Mouse (Mus musculus) urinary bladder, postnatal 25 days (tissue): ENCODE data around the gene Clk3.

Experiments used
- DNase-seq: peaks from one replicate; pipeline ENCODE4 v3.0.0; 2022; ENCODE audit warnings: low spot score

Clk3 gene

GRCm38 (mm10) chr9:57770214-57770613 is 4.6 kb upstream of the Clk3 start:
- no peak for DNase-seq

DNA sequence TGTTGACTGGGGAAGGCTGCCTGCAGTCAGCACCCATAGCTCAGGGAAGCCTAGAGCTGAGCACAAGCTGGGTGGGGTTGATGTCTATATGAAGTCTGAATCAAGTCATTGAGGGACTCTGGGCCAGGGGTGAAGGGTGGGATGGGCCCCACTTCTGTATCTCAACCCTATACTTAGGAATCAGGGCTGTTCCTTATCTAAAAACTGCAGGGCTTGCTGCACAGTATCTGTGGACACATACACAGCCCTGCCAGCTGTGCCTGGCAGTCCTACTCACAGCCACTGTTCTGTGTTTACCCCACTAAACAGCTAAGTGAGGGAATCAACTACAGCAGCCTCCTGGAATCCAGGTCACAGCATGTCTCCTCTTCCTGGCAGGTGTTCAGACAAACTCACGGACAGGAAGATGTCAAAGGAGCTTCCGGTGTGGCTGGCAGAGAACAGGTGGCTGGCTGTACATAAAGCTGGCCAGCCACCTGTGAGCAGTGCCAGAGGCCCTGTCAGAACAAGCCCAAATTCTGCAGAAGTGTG is 3.9 kb upstream of the Clk3 start:
- no peak for DNase-seq

- no peak for DNase-seq
Measured at GRCm38 (mm10) chr9:57767231-57767630, 1.6 kb upstream of the Clk3 start.

DNA sequence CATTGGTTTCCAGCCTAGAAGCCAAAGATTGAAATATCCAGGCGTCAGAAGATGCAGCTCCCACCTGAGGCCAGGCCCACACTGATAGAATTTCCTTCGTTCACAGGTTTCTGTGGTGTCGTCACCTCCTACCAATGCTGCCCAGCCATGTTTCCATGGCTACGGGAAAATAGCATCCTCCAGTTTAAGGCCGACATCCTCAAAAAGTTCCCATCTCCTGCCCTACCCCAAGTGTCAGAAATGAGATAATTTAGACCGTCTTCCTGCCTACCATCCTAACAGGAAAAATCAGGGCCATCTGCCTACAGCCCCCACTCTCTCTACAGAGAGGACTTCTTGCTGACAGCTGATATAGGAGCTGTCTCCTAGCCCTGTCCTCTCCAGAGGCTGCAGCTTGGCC is 771 bp upstream of the Clk3 start:
- no peak for DNase-seq

DNA sequence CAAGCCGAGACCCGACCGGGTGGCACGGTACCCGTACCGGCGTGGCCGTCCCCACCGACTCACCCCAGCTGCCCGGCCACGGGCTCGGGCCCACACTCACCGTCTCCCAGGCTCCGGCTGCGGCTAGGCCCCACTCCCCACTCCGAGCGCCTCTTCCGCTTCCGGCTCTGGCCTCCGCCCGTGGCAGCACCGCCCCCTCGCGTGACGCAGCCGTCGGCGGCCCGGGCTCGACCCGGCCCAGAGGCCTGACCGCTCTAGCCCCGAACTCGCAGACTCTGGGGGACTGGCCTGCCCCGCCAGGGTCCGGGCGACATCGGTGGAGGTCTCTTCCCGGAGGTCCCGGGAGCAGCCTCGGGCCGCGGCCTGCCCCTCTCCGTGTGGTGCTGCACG is 691 bp downstream of the Clk3 start:
- DNase-seq: peak; percentile 95

GRCm38 (mm10) chr9:57764147-57764973 is 1.3 kb downstream of the Clk3 start:
- peak; percentile 70 for DNase-seq

DNA sequence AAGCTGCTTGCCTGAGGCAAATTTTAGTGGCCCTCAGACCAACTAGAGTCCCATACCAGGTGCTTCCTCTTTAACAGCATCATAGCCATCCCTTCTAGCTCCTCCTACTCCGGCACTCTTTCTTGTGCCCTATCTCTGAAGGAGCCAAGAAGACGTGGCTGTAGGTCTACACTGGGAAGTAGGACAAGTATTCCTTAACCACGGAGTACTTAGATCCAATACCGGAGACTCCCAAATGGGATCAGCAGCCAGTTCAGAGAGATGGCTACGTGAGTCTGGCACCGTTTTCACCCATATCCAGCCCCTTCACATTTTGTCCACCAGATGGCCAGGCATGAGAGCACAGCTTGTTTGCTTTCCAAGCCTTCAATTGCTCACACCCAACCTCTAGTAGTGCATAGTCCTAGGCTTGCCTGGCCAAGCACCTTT is 3.1 kb downstream of the Clk3 start:
- DNase-seq: peak; percentile 32

- no peak for DNase-seq
Measured at GRCm38 (mm10) chr9:57761563-57762551, 3.8 kb downstream of the Clk3 start.

GRCm38 (mm10) chr9:57760416-57761146 is 5.1 kb downstream of the Clk3 start:
- DNase-seq: no peak

DNA sequence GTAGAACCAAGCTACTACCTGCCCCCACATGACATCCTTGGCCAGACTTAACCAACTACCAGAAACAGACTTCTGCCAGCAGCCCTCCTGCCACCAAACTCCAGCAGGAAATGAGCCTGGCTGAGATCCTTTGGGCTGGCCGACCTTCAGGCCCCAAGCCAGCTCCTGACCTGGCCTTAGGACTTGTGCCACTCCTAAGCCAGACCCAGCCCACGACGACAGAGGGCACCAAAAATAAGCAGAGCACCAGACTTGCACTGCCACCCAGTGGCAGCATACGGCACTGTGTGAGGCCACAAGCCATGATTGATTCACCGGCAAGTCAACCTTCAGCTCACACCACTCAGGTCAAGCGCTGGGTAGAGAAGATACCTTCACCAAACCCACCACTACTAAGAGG is 6.4 kb downstream of the Clk3 start:
- peak; percentile 52 for DNase-seq

- DNase-seq: no peak
Measured at GRCm38 (mm10) chr9:57758528-57758927, 7.1 kb downstream of the Clk3 start.

GRCm38 (mm10) chr9:57757578-57757977 is 8.1 kb downstream of the Clk3 start:
- DNase-seq: no peak

- DNase-seq: no peak
Measured at GRCm38 (mm10) chr9:57750901-57751300, 14.8 kb downstream of the Clk3 start.

DNA sequence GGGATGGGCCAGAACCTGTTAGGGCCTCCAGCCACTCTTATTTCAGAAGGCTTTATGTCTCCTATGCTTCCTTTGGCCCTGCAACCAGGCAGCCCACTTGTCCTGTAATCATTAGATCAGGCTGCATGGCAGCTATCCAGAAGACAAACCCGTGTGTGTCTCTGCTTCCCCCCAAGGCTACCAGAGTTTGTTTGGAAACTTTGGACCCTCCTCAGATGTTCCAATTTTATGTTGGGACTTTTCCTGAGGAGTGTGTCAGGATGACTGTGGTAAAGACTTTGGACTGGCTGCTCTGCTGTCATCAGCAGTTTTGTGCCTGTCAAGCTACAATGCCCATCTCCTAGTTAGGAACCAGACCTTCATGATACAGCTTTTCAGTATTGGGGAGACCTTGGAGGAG is 16.8 kb downstream of the Clk3 start:
- no peak for DNase-seq

- DNase-seq: no peak
Measured at GRCm38 (mm10) chr9:57748137-57748536, 17.5 kb downstream of the Clk3 start.

GRCm38 (mm10) chr9:57747067-57747466 is 18.6 kb downstream of the Clk3 start:
- no peak for DNase-seq

DNA sequence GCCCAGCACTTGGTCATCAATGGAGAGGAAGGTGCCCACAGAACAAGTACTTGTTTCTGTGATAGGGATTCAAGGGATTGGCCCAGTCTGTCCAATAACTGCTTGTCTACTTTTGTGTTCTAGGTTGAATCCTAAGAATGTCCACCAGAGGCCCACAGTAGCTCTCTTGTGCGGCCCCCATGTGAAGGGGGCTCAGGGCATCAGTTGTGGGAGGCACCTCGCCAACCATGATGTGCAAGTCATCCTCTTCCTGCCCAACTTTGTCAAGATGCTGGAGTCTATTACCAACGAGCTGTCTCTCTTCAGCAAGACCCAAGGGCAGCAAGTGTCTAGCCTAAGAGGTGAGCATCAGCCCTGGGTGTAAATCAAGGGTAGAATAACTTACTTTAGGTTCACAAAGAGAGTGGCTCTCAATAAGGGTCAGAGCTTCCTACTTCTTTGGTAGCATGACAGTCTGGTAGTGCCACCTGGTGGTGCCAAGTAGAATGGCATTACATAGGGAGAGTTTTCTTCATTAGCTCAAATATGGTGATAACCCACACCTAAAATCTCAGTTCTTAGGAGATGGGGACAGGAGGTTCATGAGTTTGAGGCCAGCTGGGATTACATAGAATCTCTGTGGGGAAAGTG is 21.1 kb downstream of the Clk3 start:
- DNase-seq: peak; percentile 43

- no peak for DNase-seq
Measured at GRCm38 (mm10) chr9:57739863-57740262, 25.8 kb downstream of the Clk3 start.

- DNase-seq: no peak
Measured at GRCm38 (mm10) chr9:57733606-57734005, 32.1 kb downstream of the Clk3 start.

DNA sequence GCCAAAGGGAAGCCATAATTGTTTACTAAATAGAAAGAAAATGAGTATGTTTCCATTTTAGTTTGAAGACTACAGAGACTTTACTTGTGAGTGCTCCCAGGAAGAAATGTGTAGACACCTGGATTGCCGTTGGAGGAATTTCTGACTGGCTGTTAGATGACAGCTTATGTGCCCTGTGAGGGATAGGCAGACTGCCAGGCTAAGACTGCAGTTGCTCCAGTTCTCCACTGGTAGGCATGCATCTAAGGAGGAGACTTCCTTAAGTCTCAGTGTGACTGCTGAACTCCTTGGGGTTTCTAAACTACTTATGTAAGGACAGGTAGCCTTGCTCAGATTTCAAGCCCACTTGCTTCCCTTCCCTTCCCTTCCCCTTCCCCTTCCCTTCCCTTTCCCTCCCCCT is 37.3 kb downstream of the Clk3 start:
- DNase-seq: no peak

DNA sequence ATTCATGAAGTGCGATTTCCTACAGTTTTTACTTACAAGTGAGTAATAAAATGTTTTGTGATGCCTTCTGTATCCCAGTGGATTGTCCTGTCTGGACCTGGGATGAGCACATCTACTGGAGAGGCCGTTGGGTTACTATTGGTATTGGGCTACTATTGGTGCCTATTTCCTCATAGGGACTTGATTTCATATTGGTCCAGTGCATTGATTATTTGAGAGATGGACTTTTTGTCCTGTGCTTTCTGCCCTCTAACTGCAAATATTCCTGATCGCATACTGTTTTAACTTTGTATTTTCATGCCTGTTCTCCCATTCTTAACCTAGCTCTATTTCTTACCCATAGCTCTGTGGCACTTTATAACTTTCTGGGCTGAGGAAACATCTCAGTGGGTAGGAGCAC is 41.0 kb downstream of the Clk3 start:
- DNase-seq: no peak

- DNase-seq: no peak
Measured at GRCm38 (mm10) chr9:57723796-57724195, 41.9 kb downstream of the Clk3 start.
